In genomic region chrX:42151024-42151754, GRCm38 (mm10) we compare ENCODE assay signal across 7 mouse cellular contexts. TPM values are rescaled to one million over a fixed set of nuclear protein-coding genes. Genes with fewer than 3 reads are reported as not detected.
DNase-seq lines count a peak whose midpoint lies in the region; ATAC-seq and TF ChIP-seq lines count a peak whose summit lies in the region.

No protein-coding gene starts in this region.

- no peak for TF ChIP-seq CTCF in testis, adult 2 months (IDR thresholded peaks at IDR 0.05; ENCODE audit: control insufficient read depth, insufficient read depth, insufficient replicate concordance, low read depth, low read length)

- H3K4me3 ChIP-seq in lung, embryonic 16.5 days (ENCODE audit: low read length) = peak overlapping the region; percentile 61
- peak overlapping the region; percentile 81 for H3K4me3 ChIP-seq in heart, embryonic 12.5 days
- H3K4me3 ChIP-seq in liver, embryonic 11.5 days (ENCODE audit: low read depth, low read length) = peak overlapping the region; percentile 70
- H3K4me3 ChIP-seq in testis, adult 2 months (ENCODE audit: control insufficient read depth, low read depth, low read length) = peak overlapping the region; percentile 88

- no peaks in the 10 kb centered on the region for H3K27me3 ChIP-seq in lung, embryonic 16.5 days (ENCODE audit: control insufficient read depth, insufficient read depth, low read depth, low read length)
- no peaks in the 10 kb centered on the region for H3K27me3 ChIP-seq in heart, embryonic 12.5 days (replicated peaks)
- no peaks in the 10 kb centered on the region for H3K27me3 ChIP-seq in liver, embryonic 11.5 days (replicated peaks; ENCODE audit: control insufficient read depth, insufficient read depth, low read length)
- H3K27me3 ChIP-seq in testis, adult 2 months (ENCODE audit: control insufficient read depth, insufficient read depth, low read length) = no peaks in the 10 kb centered on the region

- H3K9me3 ChIP-seq in lung, embryonic 16.5 days (ENCODE audit: control insufficient read depth, low read length) = no peaks in the 10 kb centered on the region
- H3K9me3 ChIP-seq in heart, embryonic 12.5 days (replicated peaks) = 0 out of 2 replicates have a peak, but pooled peaks cover 3% of the 10 kb centered on the region
- no peaks in the 10 kb centered on the region for H3K9me3 ChIP-seq in liver, embryonic 11.5 days (ENCODE audit: control insufficient read depth, low read length)

- 14% methylated on average over 25 of the region's 25 CpGs for WGBS in lung, embryonic 16.5 days
- 9% methylated on average over 25 of the region's 25 CpGs for WGBS in heart, embryonic 12.5 days
- 11% methylated on average over 25 of the region's 25 CpGs for WGBS in liver, embryonic 11.5 days

- H3K4me2 ChIP-seq in lung, embryonic 16.5 days (ENCODE audit: low read depth, low read length) = peak overlapping the region; percentile 55
- peak overlapping the region; percentile 60 for H3K4me2 ChIP-seq in heart, embryonic 12.5 days
- peak overlapping the region; percentile 67 for H3K4me2 ChIP-seq in liver, embryonic 11.5 days

- H3K27ac ChIP-seq in lung, embryonic 16.5 days (ENCODE audit: low read length) = peak overlapping the region; percentile 98
- H3K27ac ChIP-seq in heart, embryonic 12.5 days (ENCODE audit: poor library complexity, severe bottlenecking) = peak overlapping the region; percentile 100
- H3K27ac ChIP-seq in liver, embryonic 11.5 days (ENCODE audit: low read depth, low read length) = peak overlapping the region; percentile 92
- peak overlapping the region; percentile 80 for H3K27ac ChIP-seq in testis, adult 2 months (ENCODE audit: control insufficient read depth, insufficient read depth, low read depth, low read length)

- DNase-seq in lung, postnatal 10 days = no peak
- peak; percentile 11 to 23 for DNase-seq in cerebellum, postnatal 14 days
- no peak for DNase-seq in liver, embryonic 11.5 days (ENCODE audit: low spot score)

- no peak for ATAC-seq in lung, embryonic 16.5 days (ENCODE audit: low read depth)
- ATAC-seq in heart, embryonic 12.5 days (ENCODE audit: insufficient number of reproducible peaks, low FRiP score) = no peak
- no peak for ATAC-seq in liver, embryonic 11.5 days (replicated peaks; ENCODE audit: low FRiP score)
- no peak for ATAC-seq in activated CD4-positive, CD25-positive, alpha-beta regulatory T cell, adult 4 months

- peak overlapping the region; percentile 71 for H3K9ac ChIP-seq in lung, embryonic 16.5 days (ENCODE audit: low read length)
- peak overlapping the region; percentile 75 for H3K9ac ChIP-seq in heart, embryonic 12.5 days
- peak overlapping the region; percentile 68 for H3K9ac ChIP-seq in liver, embryonic 11.5 days (ENCODE audit: low read depth, low read length)

- no peaks in the 10 kb centered on the region for H3K36me3 ChIP-seq in lung, embryonic 16.5 days (ENCODE audit: control insufficient read depth, insufficient read depth, low read length)
- H3K36me3 ChIP-seq in heart, embryonic 12.5 days = no peaks in the 10 kb centered on the region
- H3K36me3 ChIP-seq in liver, embryonic 11.5 days (ENCODE audit: control insufficient read depth, insufficient read depth, low read length) = no peaks in the 10 kb centered on the region
- no peaks in the 10 kb centered on the region for H3K36me3 ChIP-seq in testis, adult 2 months (ENCODE audit: control insufficient read depth, insufficient read depth, low read length)

- TF ChIP-seq POLR2A in testis, adult 2 months (IDR thresholded peaks at IDR 0.05; ENCODE audit: control insufficient read depth, low read depth, low read length) = no peak

- H3K4me1 ChIP-seq in lung, embryonic 16.5 days (replicated peaks; ENCODE audit: control insufficient read depth, insufficient read depth, low read length) = peaks cover 5% of the 10 kb centered on the region; the same call in 1 of the 2 replicates
- 0 out of 2 replicates have a peak, but pooled peaks cover 7% of the 10 kb centered on the region for H3K4me1 ChIP-seq in heart, embryonic 12.5 days (replicated peaks)
- H3K4me1 ChIP-seq in liver, embryonic 11.5 days (replicated peaks; ENCODE audit: control insufficient read depth, insufficient read depth, low read length) = no peaks in the 10 kb centered on the region
- H3K4me1 ChIP-seq in testis, adult 2 months (ENCODE audit: control insufficient read depth, insufficient read depth, low read length) = no peaks in the 10 kb centered on the region

RNA-seq across cellular contexts. Expression of gene Stag2, which starts 2.1 kb away (rescaled TPM):
- polyA plus RNA-seq in lung, embryonic 16.5 days (2015; fragmentation: Nextera tagmentation; extraction: Ambion mirVana) = 54.6 and 55.0 TPM in 2 replicates
- polyA plus RNA-seq in heart, embryonic 12.5 days (2016; fragmentation: Nextera tagmentation; extraction: Ambion mirVana) = 42.7 and 48.2 TPM in 2 replicates
- 56.9 and 65.9 TPM in 2 replicates for polyA plus RNA-seq in liver, embryonic 11.5 days (2014; fragmentation: Nextera tagmentation; extraction: Ambion mirVana)
- 2.5 and 3.7 TPM in 2 replicates for polyA plus RNA-seq in testis, adult 2 months (2012; rRNA removed)
- polyA plus RNA-seq in activated CD4-positive, CD25-positive, alpha-beta regulatory T cell, adult 4 months (2017; shearing (Covaris generic)) = 10 to 100 TPM; 89.1 to 96.9 TPM

Comparison
In these comparisons a context has a peak if more than half of its experiments do, and no peak if none do; other contexts are left out.
1. DNase-seq: peak in cerebellum, postnatal 14 days (2 of 2); none in lung, postnatal 10 days (single experiment) and liver, embryonic 11.5 days (single experiment).
2. Peak in every context shown above with its lines, with median percentiles within 50 percentile points of each other: H3K27ac ChIP-seq, H3K4me2 ChIP-seq, H3K4me3 ChIP-seq and H3K9ac ChIP-seq.